Mouse (Mus musculus): ENCODE measurements at regions not wholly inside any gene's neighbourhood (a gene's known extent, or its start where the extent isn't known, plus 50 kb on each side); places are given as distances from the start of the nearest gene placed in this dataset.

GRCm38 (mm10) chr13:86657051-86657450 is 610.3 kb upstream of the Cox7c start:
- no peak for ATAC-seq (ENCODE audit: low FRiP score)
- 62% methylated on average over 2 of the region's 2 CpGs for WGBS

GRCm38 (mm10) chr13:86621761-86622160 is 575.1 kb upstream of the Cox7c start:
- no peak overlapping the region for H3K4me3 ChIP-seq
- no peak overlapping the region for H3K4me2 ChIP-seq
- H3K27me3 ChIP-seq, result no peaks in the 10 kb centered on the region
- no peaks in the 10 kb centered on the region for H3K4me1 ChIP-seq (replicated peaks)
- no peaks in the 10 kb centered on the region for H3K9me3 ChIP-seq
- no peaks in the 10 kb centered on the region for H3K36me3 ChIP-seq
- WGBS, result 95% methylated on average over 1 of the region's 1 CpGs
- no peak overlapping the region for H3K9ac ChIP-seq
- H3K27ac ChIP-seq, result no peak overlapping the region
- no peak for ATAC-seq (ENCODE audit: low FRiP score)

More at GRCm38 (mm10) chr13:86657051-86657450, 610.3 kb upstream of the Cox7c start:
- H3K4me3 ChIP-seq, result no peak overlapping the region
- no peak overlapping the region for H3K27ac ChIP-seq
- no peaks in the 10 kb centered on the region for H3K36me3 ChIP-seq
- no peak overlapping the region for H3K9ac ChIP-seq
- no peaks in the 10 kb centered on the region for H3K9me3 ChIP-seq
- H3K27me3 ChIP-seq, result no peaks in the 10 kb centered on the region
- no peaks in the 10 kb centered on the region for H3K4me1 ChIP-seq (replicated peaks)
- H3K4me2 ChIP-seq, result no peak overlapping the region

GRCm38 (mm10) chr13:86602015-86602414 is 555.3 kb upstream of the Cox7c start:
- no peaks in the 10 kb centered on the region for H3K36me3 ChIP-seq
- 0 out of 2 replicates have a peak, but pooled peaks have one; percentile 61 for ATAC-seq (ENCODE audit: low FRiP score)
- no peak overlapping the region for H3K4me3 ChIP-seq
- no peak overlapping the region for H3K27ac ChIP-seq
- H3K9me3 ChIP-seq, result no peaks in the 10 kb centered on the region
- no peak overlapping the region for H3K9ac ChIP-seq
- no peaks in the 10 kb centered on the region for H3K4me1 ChIP-seq (replicated peaks)
- H3K27me3 ChIP-seq, result no peaks in the 10 kb centered on the region
- H3K4me2 ChIP-seq, result no peak overlapping the region

DNA sequence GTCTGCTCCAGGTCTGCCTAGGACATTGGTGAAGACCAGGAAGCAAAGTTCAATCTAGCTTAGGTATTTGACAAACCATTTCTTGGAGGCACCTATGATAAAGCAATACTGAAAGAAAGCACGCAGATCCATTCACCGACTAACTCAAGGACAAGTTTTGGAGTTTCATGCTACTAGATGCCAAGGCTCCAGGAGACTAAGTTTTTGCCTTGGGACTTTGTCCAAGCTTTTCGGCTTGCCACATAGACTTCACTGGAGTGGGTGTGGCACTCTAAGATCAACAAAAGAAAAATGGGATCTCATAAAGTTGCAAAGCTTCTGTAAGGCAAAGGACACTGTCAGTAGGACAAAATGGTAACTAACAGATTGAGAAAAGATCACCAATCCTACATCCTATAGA is 548.4 kb upstream of the Cox7c start:
- Histone ChIP-seq H3K9me3 (no peaks in the 10 kb centered on the region), H3K4me2 (no peak overlapping the region), H3K9ac (no peak overlapping the region), H3K4me1 (replicated peaks) (no peaks in the 10 kb centered on the region), H3K4me3 (no peak overlapping the region), H3K27me3 (no peaks in the 10 kb centered on the region), H3K36me3 (no peaks in the 10 kb centered on the region), H3K27ac (no peak overlapping the region)
- 97% methylated on average over 3 of the region's 3 CpGs for WGBS
- no peak for ATAC-seq (ENCODE audit: low FRiP score)

GRCm38 (mm10) chr13:86571901-86572300 is 525.2 kb upstream of the Cox7c start:
- Histone ChIP-seq H3K4me2 (no peak overlapping the region), H3K4me1 (replicated peaks) (no peaks in the 10 kb centered on the region), H3K9ac (no peak overlapping the region), H3K27me3 (no peaks in the 10 kb centered on the region), H3K36me3 (no peaks in the 10 kb centered on the region), H3K9me3 (no peaks in the 10 kb centered on the region), H3K4me3 (no peak overlapping the region), H3K27ac (no peak overlapping the region)
- WGBS, result 9% methylated on average over 1 of the region's 1 CpGs
- ATAC-seq (ENCODE audit: low FRiP score), result no peak

DNA sequence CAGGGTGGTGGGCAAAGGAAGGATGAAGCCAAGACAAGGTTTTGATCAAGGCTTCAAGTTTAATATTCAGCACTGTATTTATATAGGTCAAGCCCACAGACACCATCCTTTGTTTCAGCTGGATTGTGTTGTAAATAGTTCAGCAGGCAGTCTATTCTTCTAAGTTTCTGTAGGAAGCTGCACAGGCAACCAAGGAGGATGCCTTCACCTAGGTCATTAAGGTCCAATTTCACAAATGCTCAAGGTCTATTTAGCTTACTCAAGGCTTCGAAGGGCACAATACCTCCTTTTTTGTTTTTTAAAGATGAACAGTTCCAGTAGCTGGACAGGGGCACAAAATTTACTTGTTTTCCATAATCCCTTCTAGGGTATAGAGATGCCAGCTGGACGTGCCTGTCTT is 508.9 kb upstream of the Cox7c start:
- no peaks in the 10 kb centered on the region for H3K27me3 ChIP-seq
- H3K36me3 ChIP-seq, result no peaks in the 10 kb centered on the region
- no peaks in the 10 kb centered on the region for H3K4me1 ChIP-seq (replicated peaks)
- H3K9me3 ChIP-seq, result no peaks in the 10 kb centered on the region
- no peak overlapping the region for H3K27ac ChIP-seq
- H3K9ac ChIP-seq, result no peak overlapping the region
- H3K4me2 ChIP-seq, result no peak overlapping the region
- H3K4me3 ChIP-seq, result no peak overlapping the region
- no peak for ATAC-seq (ENCODE audit: low FRiP score)
- WGBS, result 85% methylated on average over 2 of the region's 2 CpGs
